Mouse (Mus musculus): Measurements from ENCODE around the gene Ankfn1. TPM values are rescaled to one million over a fixed set of nuclear protein-coding genes. Genes with fewer than 3 reads are reported as not detected.

Gene Ankfn1
- polyA plus RNA-seq, 1 experiment from 2014 or later: 0.05 TPM

GRCm38 (mm10) chr11:89716351-89716750 lies 61.1 kb downstream of the Ankfn1 start:
- H3K4me2 ChIP-seq (ENCODE audit: low read depth, severe bottlenecking): no peak overlapping the region
- no peaks in the 10 kb centered on the region for H3K36me3 ChIP-seq (ENCODE audit: control insufficient read depth, insufficient read depth, low read length)
- no peaks in the 10 kb centered on the region for H3K27me3 ChIP-seq (ENCODE audit: control insufficient read depth, insufficient read depth, low read length)
- WGBS: 91% methylated on average over 7 of the region's 7 CpGs
- no peak overlapping the region for H3K27ac ChIP-seq (replicated peaks; ENCODE audit: low read depth, low read length)
- no peaks in the 10 kb centered on the region for H3K9me3 ChIP-seq (ENCODE audit: control insufficient read depth, low read length)
- H3K4me1 ChIP-seq (ENCODE audit: control insufficient read depth, insufficient read depth, low read length): no peaks in the 10 kb centered on the region; the same call in 1 of the 2 replicates
- DNase-seq (ENCODE audit: low spot score): no peak
- H3K9ac ChIP-seq (ENCODE audit: low read length): no peak overlapping the region
- no peak for ATAC-seq (ENCODE audit: insufficient number of reproducible peaks, low FRiP score, low TSS enrichment, low read depth)
- H3K4me3 ChIP-seq (ENCODE audit: low read depth, low read length): no peak overlapping the region

GRCm38 (mm10) chr11:89708526-89708925 lies 68.9 kb downstream of the Ankfn1 start:
- H3K4me3 ChIP-seq (ENCODE audit: low read depth, low read length): no peak overlapping the region
- H3K27ac ChIP-seq (replicated peaks; ENCODE audit: low read depth, low read length): no peak overlapping the region
- H3K4me2 ChIP-seq (ENCODE audit: low read depth, severe bottlenecking): no peak overlapping the region
- no peaks in the 10 kb centered on the region for H3K36me3 ChIP-seq (ENCODE audit: control insufficient read depth, insufficient read depth, low read length)
- WGBS: 92% methylated on average over 7 of the region's 7 CpGs
- ATAC-seq (ENCODE audit: insufficient number of reproducible peaks, low FRiP score, low TSS enrichment, low read depth) (no peak), DNase-seq (ENCODE audit: low spot score) (no peak)
- H3K9ac ChIP-seq (ENCODE audit: low read length): no peak overlapping the region
- H3K9me3 ChIP-seq (ENCODE audit: control insufficient read depth, low read length): no peaks in the 10 kb centered on the region
- H3K4me1 ChIP-seq (ENCODE audit: control insufficient read depth, insufficient read depth, low read length): no peaks in the 10 kb centered on the region
- H3K27me3 ChIP-seq (ENCODE audit: control insufficient read depth, insufficient read depth, low read length): no peaks in the 10 kb centered on the region

- Histone ChIP-seq H3K27ac (replicated peaks; ENCODE audit: low read depth, low read length) (no peak overlapping the region), H3K9me3 (ENCODE audit: control insufficient read depth, low read length) (no peaks in the 10 kb centered on the region), H3K4me1 (ENCODE audit: control insufficient read depth, insufficient read depth, low read length) (no peaks in the 10 kb centered on the region), H3K4me2 (ENCODE audit: low read depth, severe bottlenecking) (no peak overlapping the region), H3K27me3 (ENCODE audit: control insufficient read depth, insufficient read depth, low read length) (no peaks in the 10 kb centered on the region), H3K9ac (ENCODE audit: low read length) (no peak overlapping the region), H3K4me3 (ENCODE audit: low read depth, low read length) (no peak overlapping the region), H3K36me3 (ENCODE audit: control insufficient read depth, insufficient read depth, low read length) (no peaks in the 10 kb centered on the region)
- WGBS: 64% methylated on average over 18 of the region's 18 CpGs
- DNase-seq (ENCODE audit: low spot score): no peak
- no peak for ATAC-seq (ENCODE audit: insufficient number of reproducible peaks, low FRiP score, low TSS enrichment, low read depth)
Observed at GRCm38 (mm10) chr11:89696431-89697403, 80.7 kb downstream of the Ankfn1 start.

GRCm38 (mm10) chr11:89693686-89694085 lies 83.8 kb downstream of the Ankfn1 start:
- Histone ChIP-seq H3K36me3 (ENCODE audit: control insufficient read depth, insufficient read depth, low read length) (no peaks in the 10 kb centered on the region), H3K4me2 (ENCODE audit: low read depth, severe bottlenecking) (no peak overlapping the region), H3K27ac (replicated peaks; ENCODE audit: low read depth, low read length) (no peak overlapping the region), H3K4me1 (ENCODE audit: control insufficient read depth, insufficient read depth, low read length) (no peaks in the 10 kb centered on the region), H3K9ac (ENCODE audit: low read length) (no peak overlapping the region), H3K4me3 (ENCODE audit: low read depth, low read length) (no peak overlapping the region), H3K9me3 (ENCODE audit: control insufficient read depth, low read length) (no peaks in the 10 kb centered on the region), H3K27me3 (ENCODE audit: control insufficient read depth, insufficient read depth, low read length) (no peaks in the 10 kb centered on the region)
- DNase-seq (ENCODE audit: low spot score) (no peak), ATAC-seq (ENCODE audit: insufficient number of reproducible peaks, low FRiP score, low TSS enrichment, low read depth) (no peak)
- 93% methylated on average over 4 of the region's 4 CpGs for WGBS

- H3K36me3 ChIP-seq (ENCODE audit: control insufficient read depth, insufficient read depth, low read length): no peaks in the 10 kb centered on the region
- no peak overlapping the region for H3K9ac ChIP-seq (ENCODE audit: low read length)
- no peaks in the 10 kb centered on the region for H3K27me3 ChIP-seq (ENCODE audit: control insufficient read depth, insufficient read depth, low read length)
- no peaks in the 10 kb centered on the region for H3K9me3 ChIP-seq (ENCODE audit: control insufficient read depth, low read length)
- no peaks in the 10 kb centered on the region for H3K4me1 ChIP-seq (ENCODE audit: control insufficient read depth, insufficient read depth, low read length)
- WGBS: 82% methylated on average over 2 of the region's 2 CpGs
- no peak overlapping the region for H3K4me3 ChIP-seq (ENCODE audit: low read depth, low read length)
- DNase-seq (ENCODE audit: low spot score) (no peak), ATAC-seq (ENCODE audit: insufficient number of reproducible peaks, low FRiP score, low TSS enrichment, low read depth) (no peak)
- no peak overlapping the region for H3K27ac ChIP-seq (replicated peaks; ENCODE audit: low read depth, low read length)
- H3K4me2 ChIP-seq (ENCODE audit: low read depth, severe bottlenecking): no peak overlapping the region
Observed at GRCm38 (mm10) chr11:89676922-89677321, 100.5 kb downstream of the Ankfn1 start.

- WGBS: 45% methylated on average over 1 of the region's 1 CpGs
- ATAC-seq (ENCODE audit: insufficient number of reproducible peaks, low FRiP score, low TSS enrichment, low read depth): no peak
Observed at GRCm38 (mm10) chr11:89673916-89674507, 103.4 kb downstream of the Ankfn1 start.

GRCm38 (mm10) chr11:89672510-89673085 lies 104.9 kb downstream of the Ankfn1 start:
- ATAC-seq (ENCODE audit: insufficient number of reproducible peaks, low FRiP score, low TSS enrichment, low read depth) (no peak), DNase-seq (ENCODE audit: low spot score) (no peak)
- WGBS: 66% methylated on average over 3 of the region's 3 CpGs

More at GRCm38 (mm10) chr11:89673916-89674507, 103.4 kb downstream of the Ankfn1 start:
- H3K9me3 ChIP-seq (ENCODE audit: control insufficient read depth, low read length): no peaks in the 10 kb centered on the region
- H3K4me3 ChIP-seq (ENCODE audit: low read depth, low read length): no peak overlapping the region
- H3K4me2 ChIP-seq (ENCODE audit: low read depth, severe bottlenecking): no peak overlapping the region
- no peaks in the 10 kb centered on the region for H3K4me1 ChIP-seq (ENCODE audit: control insufficient read depth, insufficient read depth, low read length)
- no peak for DNase-seq (ENCODE audit: low spot score)
- H3K27me3 ChIP-seq (ENCODE audit: control insufficient read depth, insufficient read depth, low read length): no peaks in the 10 kb centered on the region
- no peak overlapping the region for H3K9ac ChIP-seq (ENCODE audit: low read length)
- H3K27ac ChIP-seq (replicated peaks; ENCODE audit: low read depth, low read length): no peak overlapping the region
- no peaks in the 10 kb centered on the region for H3K36me3 ChIP-seq (ENCODE audit: control insufficient read depth, insufficient read depth, low read length)

DNA sequence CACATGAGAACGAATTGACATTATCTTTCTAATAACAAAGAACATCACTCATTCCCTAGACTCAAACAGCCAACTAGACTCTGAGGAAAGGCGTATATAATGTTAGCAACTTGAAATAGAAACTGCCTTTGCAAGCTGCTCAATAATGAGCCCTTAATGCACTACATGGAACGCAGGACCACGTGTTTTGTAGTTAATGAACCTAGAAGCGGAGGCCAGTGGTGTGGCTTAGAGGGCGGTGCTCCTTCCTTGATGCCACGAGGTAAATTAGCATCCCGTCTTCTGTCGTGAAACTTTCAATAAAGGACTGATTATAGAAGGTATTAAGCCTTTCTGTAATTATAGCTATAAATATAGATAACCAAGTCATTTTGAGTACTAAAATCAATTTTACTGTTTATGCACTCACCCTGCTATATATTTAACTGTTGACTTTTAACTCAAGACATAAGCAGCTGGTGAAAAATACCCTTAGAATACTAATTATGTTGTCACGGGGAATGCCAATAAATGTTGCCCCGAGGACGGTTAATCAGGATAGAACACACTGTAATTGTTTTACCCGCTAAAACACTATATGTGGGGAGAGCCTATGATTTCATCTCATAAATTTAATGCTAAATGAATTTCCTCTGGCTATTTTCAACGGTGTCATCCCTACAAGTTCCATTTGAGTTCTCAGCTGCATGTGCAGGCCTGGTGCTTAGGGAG lies 112.1 kb downstream of the Ankfn1 start:
- H3K4me2 ChIP-seq (ENCODE audit: low read depth, severe bottlenecking): no peak overlapping the region
- H3K27me3 ChIP-seq (ENCODE audit: control insufficient read depth, insufficient read depth, low read length): no peaks in the 10 kb centered on the region
- ATAC-seq (ENCODE audit: insufficient number of reproducible peaks, low FRiP score, low TSS enrichment, low read depth): no peak
- no peak for DNase-seq (ENCODE audit: low spot score)
- no peak overlapping the region for H3K27ac ChIP-seq (replicated peaks; ENCODE audit: low read depth, low read length)
- H3K4me3 ChIP-seq (ENCODE audit: low read depth, low read length): no peak overlapping the region
- no peaks in the 10 kb centered on the region for H3K9me3 ChIP-seq (ENCODE audit: control insufficient read depth, low read length)
- no peaks in the 10 kb centered on the region for H3K36me3 ChIP-seq (ENCODE audit: control insufficient read depth, insufficient read depth, low read length)
- 41% methylated on average over 14 of the region's 14 CpGs for WGBS
- H3K9ac ChIP-seq (ENCODE audit: low read length): no peak overlapping the region
- H3K4me1 ChIP-seq (ENCODE audit: control insufficient read depth, insufficient read depth, low read length): no peaks in the 10 kb centered on the region

More at GRCm38 (mm10) chr11:89672510-89673085, 104.9 kb downstream of the Ankfn1 start:
- H3K4me1 ChIP-seq (ENCODE audit: control insufficient read depth, insufficient read depth, low read length): no peaks in the 10 kb centered on the region
- no peak overlapping the region for H3K27ac ChIP-seq (replicated peaks; ENCODE audit: low read depth, low read length)
- H3K9ac ChIP-seq (ENCODE audit: low read length): no peak overlapping the region
- no peaks in the 10 kb centered on the region for H3K27me3 ChIP-seq (ENCODE audit: control insufficient read depth, insufficient read depth, low read length)
- no peaks in the 10 kb centered on the region for H3K36me3 ChIP-seq (ENCODE audit: control insufficient read depth, insufficient read depth, low read length)
- no peak overlapping the region for H3K4me2 ChIP-seq (ENCODE audit: low read depth, severe bottlenecking)
- H3K9me3 ChIP-seq (ENCODE audit: control insufficient read depth, low read length): no peaks in the 10 kb centered on the region
- H3K4me3 ChIP-seq (ENCODE audit: low read depth, low read length): no peak overlapping the region

Measured in limb, embryonic 11.5 days (tissue).